Mouse (Mus musculus) c-Kit-negative CD71-positive TER-119-positive erythroid progenitor cells, embryonic 14.5 days (primary cell): Measurements from ENCODE around the gene Gm29427.
"Not testable (repeated sequence)": the region's sequence is repeated elsewhere in the genome, so short reads cannot be mapped to it uniquely, and the experiment has no call there.

ENCODE experiments used
- DNase-seq: peaks from one replicate; pipeline ENCODE4 v3.0.0-alpha.2; 2013; ENCODE audit warnings: low read depth, low spot score

Gene Gm29427

DNA sequence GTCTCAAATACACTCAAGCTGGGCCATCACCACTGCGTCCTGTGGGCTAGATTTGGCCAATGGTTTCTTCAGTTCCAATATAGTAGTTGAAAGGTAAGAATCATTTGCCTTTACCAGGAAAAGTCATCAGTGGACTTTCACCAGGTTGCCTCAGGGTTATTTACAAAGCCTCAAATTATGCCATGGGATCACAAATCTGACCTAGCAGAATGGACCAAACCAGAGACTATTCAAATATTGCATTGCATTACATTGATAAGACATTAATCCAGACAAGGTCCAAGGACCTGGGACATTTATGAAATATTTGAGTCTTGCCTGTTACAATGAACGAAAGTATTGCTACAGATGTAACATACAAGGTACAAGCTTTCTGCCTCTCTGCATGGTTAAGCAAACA, 37.0 kb downstream of the Gm29427 start:
- DNase-seq, result no peak

GRCm38 (mm10) chr1:130663576-130663975, 52.0 kb downstream of the Gm29427 start:
- not testable (repeated sequence) for DNase-seq

DNA sequence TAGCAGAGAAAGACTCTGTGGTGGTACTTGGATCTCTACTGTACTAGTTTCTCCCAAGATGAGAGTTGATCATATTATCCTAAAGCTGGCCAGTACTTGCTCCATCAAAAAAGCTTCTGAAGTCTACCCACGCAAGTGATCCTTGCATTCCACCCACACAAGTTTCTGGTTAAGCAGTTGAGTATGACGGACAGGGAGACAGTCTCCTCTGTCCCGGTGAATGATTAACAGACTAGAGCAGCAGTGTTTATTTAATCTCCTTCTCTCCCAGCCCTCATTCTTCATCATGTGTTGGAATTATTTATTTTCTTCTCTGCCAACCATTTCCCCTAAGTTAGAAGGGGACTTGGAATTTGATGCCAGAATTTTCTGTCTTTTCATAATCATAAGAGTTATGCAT, 54.1 kb downstream of the Gm29427 start, which contains the start of gene C4bp:
Gene C4bp, minus strand, starts transcription at position 179 of the 400 bp plus-strand sequence.
- no peak for DNase-seq

- DNase-seq, result not testable (repeated sequence)
These were observed 56.0 kb downstream of the Gm29427 start for GRCm38 (mm10) chr1:130659641-130660040.

GRCm38 (mm10) chr1:130644103-130644502, 71.5 kb downstream of the Gm29427 start:
- DNase-seq, result no peak

- DNase-seq, result no peak
These were observed 74.6 kb downstream of the Gm29427 start for GRCm38 (mm10) chr1:130640967-130641366.

DNA sequence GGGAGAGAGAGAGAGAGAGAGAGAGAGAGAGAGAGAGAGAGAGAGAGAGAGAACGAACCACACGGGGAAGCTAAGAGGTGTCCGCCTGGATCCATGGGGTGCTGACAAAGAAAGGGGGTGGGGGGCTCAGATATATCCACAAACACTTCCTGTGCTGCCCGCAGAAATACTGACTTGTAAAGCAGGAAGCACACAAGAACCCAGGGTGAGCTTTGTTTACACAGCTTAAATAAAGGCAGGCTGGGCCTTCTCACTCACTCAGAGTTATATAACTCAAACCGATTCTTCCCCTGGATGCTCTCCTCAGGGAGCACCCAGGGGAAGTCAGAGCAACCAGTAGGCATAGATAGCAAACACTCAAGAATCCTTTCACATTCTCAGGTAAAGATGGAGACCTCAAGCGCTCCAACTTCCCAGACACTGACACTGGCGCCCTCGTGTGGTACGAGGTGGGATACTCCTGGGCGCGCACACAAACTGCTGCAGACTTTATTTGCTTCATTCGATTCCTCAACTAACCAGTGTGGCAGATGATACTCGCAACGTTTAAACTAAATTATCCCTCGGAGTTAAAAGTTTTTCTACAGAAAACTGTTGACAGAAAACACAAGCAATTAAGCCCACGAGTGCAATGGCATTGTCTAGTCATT, 81.7 kb downstream of the Gm29427 start:
- peak; percentile 20 for DNase-seq

DNA sequence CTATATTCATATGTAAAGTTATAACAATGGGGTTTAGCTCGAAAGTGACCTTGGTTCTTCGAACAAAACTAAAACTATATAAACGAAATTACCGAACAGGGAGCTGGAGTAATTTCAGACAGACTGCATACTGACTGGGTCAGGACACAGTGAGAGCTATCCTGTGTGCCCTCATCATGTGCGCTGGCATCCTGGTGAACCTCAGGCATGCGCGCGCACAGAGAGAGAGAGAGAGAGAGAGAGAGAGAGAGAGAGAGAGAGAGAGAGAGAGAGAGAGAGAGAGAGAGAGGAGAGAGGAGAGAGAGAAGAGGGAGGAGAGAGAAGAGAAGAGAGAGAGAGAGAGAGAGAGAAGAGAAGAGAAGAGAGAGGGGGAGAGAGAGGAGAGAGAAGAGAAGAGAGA, 82.3 kb downstream of the Gm29427 start:
- DNase-seq, result no peak

DNA sequence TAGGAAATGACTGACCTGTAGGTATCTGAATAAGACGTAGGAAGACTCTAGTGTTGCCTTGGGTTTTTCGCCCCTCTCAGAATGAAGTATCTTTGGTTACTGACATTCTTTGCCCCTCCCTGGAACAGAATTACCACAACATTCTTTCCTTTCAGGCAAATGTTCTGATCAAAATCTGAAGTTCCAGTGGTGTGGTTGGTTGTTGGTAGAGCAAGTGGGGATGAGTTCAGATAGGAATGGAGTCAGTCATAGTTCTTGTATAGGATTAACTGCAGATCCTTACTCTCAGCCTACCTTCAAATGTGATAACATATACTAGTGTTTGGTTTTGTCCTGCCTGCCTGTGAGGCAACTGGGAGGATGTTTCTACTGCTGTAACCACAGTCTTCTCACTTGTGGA, 86.1 kb downstream of the Gm29427 start, which contains the start of gene Zp3r:
Gene Zp3r, minus strand, starts transcription at position 101 of the 400 bp plus-strand sequence.
- DNase-seq, result no peak
